In genomic region chr6:116009426-116009825, GRCm38 (mm10) we compare ENCODE assay signal across 13 mouse cellular contexts. TPM values are rescaled to one million over a fixed set of nuclear protein-coding genes. Genes with fewer than 3 reads are reported as not detected.
DNase-seq lines count a peak whose midpoint lies in the region; ATAC-seq lines count a peak whose summit lies in the region.
"Had no signal": no experiment of that assay in that cellular context is flagged by ENCODE, and none has a peak within 500 bp of the region (broad histone marks: within the 10 kb centered on the region; RNA-seq: fewer than 3 reads in every experiment).

No protein-coding gene starts in this region.

- H3K9ac ChIP-seq in heart, embryonic 13.5 days: no peak overlapping the region
- H3K9ac ChIP-seq in hindbrain, embryonic 13.5 days: no peak overlapping the region

- H3K27me3 ChIP-seq in heart, embryonic 13.5 days (replicated peaks): no peaks in the 10 kb centered on the region
- H3K27me3 ChIP-seq in heart, embryonic 10.5 days (ENCODE audit: insufficient read depth, poor library complexity, severe bottlenecking): no peaks in the 10 kb centered on the region
- H3K27me3 ChIP-seq in hindbrain, embryonic 13.5 days: peaks cover 9% of the 10 kb centered on the region; the same call in 1 of the 2 replicates
- H3K27me3 ChIP-seq: CH12.LX had no signal

- no peak overlapping the region for H3K4me2 ChIP-seq in heart, embryonic 13.5 days
- H3K4me2 ChIP-seq in hindbrain, embryonic 13.5 days: no peak overlapping the region

- no peaks in the 10 kb centered on the region for H3K9me3 ChIP-seq in heart, embryonic 13.5 days
- no peaks in the 10 kb centered on the region for H3K9me3 ChIP-seq in heart, embryonic 10.5 days
- H3K9me3 ChIP-seq in hindbrain, embryonic 13.5 days: no peaks in the 10 kb centered on the region

- 55% methylated on average over 12 of the region's 12 CpGs for WGBS in heart, embryonic 13.5 days
- 55% methylated on average over 12 of the region's 12 CpGs for WGBS in heart, embryonic 10.5 days
- 42% methylated on average over 12 of the region's 12 CpGs for WGBS in hindbrain, embryonic 13.5 days

- H3K4me3 ChIP-seq in heart, embryonic 13.5 days: no peak overlapping the region
- no peak overlapping the region for H3K4me3 ChIP-seq in heart, embryonic 10.5 days
- H3K4me3 ChIP-seq in hindbrain, embryonic 13.5 days: no peak overlapping the region
- H3K4me3 ChIP-seq: erythroblast, embryonic 14.5 days had no signal

- peaks cover 34% of the 10 kb centered on the region for H3K4me1 ChIP-seq in heart, embryonic 13.5 days
- peaks cover 40% of the 10 kb centered on the region for H3K4me1 ChIP-seq in heart, embryonic 10.5 days
- H3K4me1 ChIP-seq in hindbrain, embryonic 13.5 days (replicated peaks): 0 out of 2 replicates have a peak, but pooled peaks cover under 1% of the 10 kb centered on the region

- no peaks in the 10 kb centered on the region for H3K36me3 ChIP-seq in heart, embryonic 13.5 days
- H3K36me3 ChIP-seq in heart, embryonic 10.5 days: no peaks in the 10 kb centered on the region
- H3K36me3 ChIP-seq in hindbrain, embryonic 13.5 days: no peaks in the 10 kb centered on the region

- peak overlapping the region; percentile 37 for H3K27ac ChIP-seq in heart, embryonic 13.5 days (replicated peaks)
- H3K27ac ChIP-seq in heart, embryonic 10.5 days: no peak overlapping the region; the same call in 1 of the 2 replicates
- H3K27ac ChIP-seq in hindbrain, embryonic 13.5 days: no peak overlapping the region

- no peak for DNase-seq in heart, embryonic 10.5 days (ENCODE audit: low spot score)
- peak; percentile 81 for DNase-seq in 3134 (ENCODE audit: extremely low read depth, insufficient read length, low spot score)
- peak; percentile 55 for DNase-seq in adrenal gland, adult 8-10 months
- DNase-seq in kidney, postnatal 14 days: peak; percentile 80
- no peak for DNase-seq in right cerebral cortex, postnatal 4 days
- DNase-seq in embryo, embryonic 9.5 days (ENCODE audit: extremely low spot score): no peak
- DNase-seq: cerebellum, adult 9-10 months; gastrocnemius, postnatal 14 days; left cerebral cortex, postnatal 4 days had no signal

- ATAC-seq in heart, embryonic 13.5 days (ENCODE audit: extremely low read depth, insufficient number of reproducible peaks, low FRiP score, low TSS enrichment): no peak
- no peak for ATAC-seq in hindbrain, embryonic 13.5 days (ENCODE audit: low FRiP score)

RNA-seq across cellular contexts. Expression of gene Plxnd1, which starts 14.6 kb away (rescaled TPM):
- 39.6 and 43.5 TPM in 2 replicates for polyA plus RNA-seq in heart, embryonic 13.5 days (2015; fragmentation: Nextera tagmentation; extraction: Ambion mirVana)
- 42.9 and 61.7 TPM in 2 replicates for polyA plus RNA-seq in heart, embryonic 10.5 days (2016; fragmentation: Nextera tagmentation; extraction: Ambion mirVana)
- total RNA-seq in adrenal gland, adult 8-10 months (2022): 100 to 1,000 TPM; 176 to 243 (median 208) TPM
- 9.1 and 11.3 TPM in 2 replicates for polyA plus RNA-seq in hindbrain, embryonic 13.5 days (2015; fragmentation: Nextera tagmentation; extraction: Ambion mirVana)

Comparison
In these comparisons a context has a peak if more than half of its experiments do, and no peak if none do; other contexts are left out.
1. DNase-seq: peak in 3134 (single experiment), adrenal gland, adult 8-10 months (single experiment) and kidney, postnatal 14 days (single experiment); none in heart, embryonic 10.5 days (single experiment), right cerebral cortex, postnatal 4 days (single experiment) and embryo, embryonic 9.5 days (single experiment).